Mouse (Mus musculus) ES-E14 (cell line): ENCODE data around the gene Map4.

ENCODE experiments used
- CHD2 ChIP-seq: IDR thresholded peaks from 2 replicates; pipeline ENCODE4 v1.6.1; 2014; ENCODE audit warnings: mild to moderate bottlenecking, low read depth, low read length, inconsistent platforms
- ZC3H11A ChIP-seq: IDR thresholded peaks from 2 replicates; pipeline ENCODE4 v1.6.1; 2012; ENCODE audit warnings: low read depth, mild to moderate bottlenecking, inconsistent platforms, low read length, borderline replicate concordance

DNA sequence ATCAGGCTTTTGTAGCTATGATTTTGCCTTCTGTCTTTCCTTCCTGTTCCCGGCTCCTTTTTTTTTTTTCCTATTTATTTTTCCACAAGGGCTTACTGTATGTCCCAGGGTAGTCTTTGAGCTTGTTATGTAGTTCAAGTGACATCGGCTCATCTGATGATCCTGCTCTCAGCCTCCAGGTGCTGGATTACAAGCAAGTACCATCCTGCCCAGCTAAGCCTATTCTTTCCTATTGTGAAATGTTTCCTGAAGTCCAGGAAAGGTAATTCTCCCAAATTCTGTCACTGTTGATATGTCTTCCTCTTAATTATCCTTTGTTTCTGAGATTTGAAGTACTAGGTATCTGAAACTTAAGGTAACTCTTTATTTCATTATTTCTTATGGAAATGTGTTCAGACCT lies 13.5 kb downstream of the Map4 start:
- TF ChIP-seq CHD2 (no peak), ZC3H11A (no peak)
